Comparison of ENCODE assay signal across 8 mouse cellular contexts in the genomic region with DNA sequence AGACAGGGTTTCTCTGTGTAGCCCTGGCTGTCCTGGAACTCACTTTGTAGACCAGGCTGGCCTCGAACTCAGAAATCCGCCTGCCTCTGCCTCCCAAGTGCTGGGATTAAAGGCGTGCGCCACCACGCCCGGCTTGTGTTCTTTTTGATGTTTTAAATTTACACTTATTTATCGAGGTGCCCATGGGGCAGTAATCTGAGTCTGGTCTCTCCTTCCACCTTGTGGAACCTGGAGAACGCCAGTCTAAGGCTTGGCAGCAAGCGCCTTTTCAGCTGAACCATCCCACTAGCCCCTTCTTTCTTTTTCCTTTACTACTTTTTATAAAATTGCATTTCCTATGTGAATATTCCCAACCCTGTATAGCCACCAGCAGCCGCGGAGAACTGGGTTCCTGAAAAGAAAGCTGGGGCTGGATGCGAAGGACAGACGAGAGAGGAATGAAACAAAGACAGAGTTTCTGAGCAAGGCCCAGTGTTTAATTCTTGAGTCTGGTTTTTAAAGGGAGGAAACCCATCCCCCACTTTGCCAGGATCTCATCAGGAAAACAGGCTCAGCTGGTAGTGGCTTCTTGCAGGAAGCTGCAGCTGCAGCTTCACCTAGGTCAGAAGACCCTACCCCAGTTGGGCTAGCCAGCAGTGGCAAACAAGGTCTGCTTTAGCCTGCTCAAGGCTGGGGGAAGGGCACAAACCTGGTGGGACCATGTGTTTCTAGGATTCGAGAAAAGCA. TPM values are rescaled to one million over a fixed set of nuclear protein-coding genes. Genes with fewer than 3 reads are reported as not detected.
DNase-seq lines count a peak whose midpoint lies in the region; ATAC-seq and TF ChIP-seq lines count a peak whose summit lies in the region.

No protein-coding gene starts in this region.

- peaks cover 5% of the 10 kb centered on the region for H3K36me3 ChIP-seq in erythroblast, embryonic 14.5 days (ENCODE audit: control insufficient read depth)
- H3K36me3 ChIP-seq in hindbrain, embryonic 15.5 days: peaks cover 8% of the 10 kb centered on the region
- H3K36me3 ChIP-seq in liver, postnatal 0 days (replicated peaks; ENCODE audit: insufficient read depth, low read length): 0 out of 2 replicates have a peak, but pooled peaks cover 2% of the 10 kb centered on the region
- H3K36me3 ChIP-seq in thymus, adult 2 months (ENCODE audit: control insufficient read depth, insufficient read depth, low read length): no peaks in the 10 kb centered on the region

- ATAC-seq in erythroblast, adult 5-6 weeks (replicated peaks; ENCODE audit: low FRiP score, poor library complexity, severe bottlenecking): no peak
- ATAC-seq in hindbrain, embryonic 15.5 days (ENCODE audit: low FRiP score, low read depth): no peak
- ATAC-seq in liver, postnatal 0 days: no peak

- WGBS in hindbrain, embryonic 15.5 days: 38% methylated on average over 14 of the region's 14 CpGs
- WGBS in liver, postnatal 0 days (ENCODE audit: insufficient replicate concordance): 25% methylated on average over 14 of the region's 14 CpGs
- WGBS in thymus, adult 2 months: 9% methylated on average over 14 of the region's 14 CpGs

- peaks cover 9% of the 10 kb centered on the region; the same call in 1 of the 2 replicates for H3K27me3 ChIP-seq in erythroblast, embryonic 14.5 days (ENCODE audit: control insufficient read depth)
- H3K27me3 ChIP-seq in hindbrain, embryonic 15.5 days: no peaks in the 10 kb centered on the region
- no peaks in the 10 kb centered on the region for H3K27me3 ChIP-seq in liver, postnatal 0 days (ENCODE audit: insufficient read depth, low read length)
- no peaks in the 10 kb centered on the region for H3K27me3 ChIP-seq in thymus, adult 2 months (ENCODE audit: control insufficient read depth, insufficient read depth, low read length)

- peak overlapping the region; percentile 89 for H3K9ac ChIP-seq in hindbrain, embryonic 15.5 days
- peak overlapping the region; percentile 91 for H3K9ac ChIP-seq in liver, postnatal 0 days (replicated peaks)

- peak overlapping the region; percentile 72 for H3K4me2 ChIP-seq in hindbrain, embryonic 15.5 days
- peak overlapping the region; percentile 84 for H3K4me2 ChIP-seq in liver, postnatal 0 days (ENCODE audit: low read depth, low read length)

- H3K4me1 ChIP-seq in erythroblast, embryonic 14.5 days (ENCODE audit: control insufficient read depth): peaks cover 26% of the 10 kb centered on the region
- peaks cover 17% of the 10 kb centered on the region for H3K4me1 ChIP-seq in hindbrain, embryonic 15.5 days (replicated peaks)
- H3K4me1 ChIP-seq in liver, postnatal 0 days (ENCODE audit: insufficient read depth): peaks cover 21% of the 10 kb centered on the region
- peaks cover 5% of the 10 kb centered on the region for H3K4me1 ChIP-seq in thymus, adult 2 months (replicated peaks; ENCODE audit: control insufficient read depth, insufficient read depth, low read length)

- no peak for TF ChIP-seq CTCF in liver, postnatal 0 days (IDR thresholded peaks at IDR 0.05; ENCODE audit: low read depth)
- no peak for TF ChIP-seq CTCF in thymus, adult 2 months (IDR thresholded peaks at IDR 0.05; ENCODE audit: borderline replicate concordance, control insufficient read depth, extremely low read depth, insufficient read depth, low read length, poor library complexity)

- TF ChIP-seq POLR2A in thymus, adult 2 months (IDR thresholded peaks at IDR 0.05; ENCODE audit: control insufficient read depth, extremely low read depth, insufficient read depth, low read length, poor library complexity): no peak

- no peak for TF ChIP-seq EP300 in liver, postnatal 0 days (IDR thresholded peaks at IDR 0.05; ENCODE audit: low read depth)

- H3K9me3 ChIP-seq in erythroblast, embryonic 14.5 days (ENCODE audit: control insufficient read depth, low read length): no peaks in the 10 kb centered on the region
- H3K9me3 ChIP-seq in hindbrain, embryonic 15.5 days: no peaks in the 10 kb centered on the region
- no peaks in the 10 kb centered on the region; the same call in 1 of the 2 replicates for H3K9me3 ChIP-seq in liver, postnatal 0 days (ENCODE audit: low read length)

- peak overlapping the region; percentile 77 for H3K4me3 ChIP-seq in erythroblast, embryonic 14.5 days (replicated peaks)
- H3K4me3 ChIP-seq in hindbrain, embryonic 15.5 days: peak overlapping the region; percentile 88
- H3K4me3 ChIP-seq in liver, postnatal 0 days (ENCODE audit: low read depth, low read length): peak overlapping the region; percentile 96
- peak overlapping the region; percentile 64 for H3K4me3 ChIP-seq in thymus, adult 2 months (ENCODE audit: control insufficient read depth, insufficient read depth, low read length)

- H3K27ac ChIP-seq in hindbrain, embryonic 15.5 days (replicated peaks): peak overlapping the region; percentile 92
- peak overlapping the region; percentile 87 for H3K27ac ChIP-seq in liver, postnatal 0 days (ENCODE audit: low read depth)
- H3K27ac ChIP-seq in thymus, adult 2 months (ENCODE audit: control insufficient read depth, insufficient read depth, low read length): no peak overlapping the region

- peak; percentile 16 for DNase-seq in CD4-positive helper T cell, adult 2 months (ENCODE audit: low read depth, low spot score)
- DNase-seq in embryo, embryonic 11 days: peak; percentile 33
- DNase-seq in liver, postnatal 0 days: no peak
- DNase-seq in thymus, adult 2 months: peak; percentile 30
- DNase-seq in frontal cortex, postnatal 25 days (ENCODE audit: low spot score in 2 of 2): no peak

RNA-seq across cellular contexts. Expression of a gene that starts 0.8 kb away (rescaled TPM):
- polyA plus RNA-seq in erythroblast, embryonic 14.5 days (2012): 0.03 and 0.12 TPM in 2 replicates
- total RNA-seq in erythroblast, adult 5-6 weeks (2015; ENCODE audit: low replicate concordance): 11.7 and 15.8 TPM in 2 replicates
- total RNA-seq in erythroblast, adult 5-6 weeks (2017; ENCODE audit: low replicate concordance): 8.6 and 9.1 TPM in 2 replicates
- 18.1 and 19.2 TPM in 2 replicates for polyA plus RNA-seq in hindbrain, embryonic 15.5 days (2015; fragmentation: Nextera tagmentation; extraction: Ambion mirVana)
- 5.0 and 5.6 TPM in 2 replicates for polyA plus RNA-seq in liver, postnatal 0 days (2015; fragmentation: Nextera tagmentation; extraction: Ambion mirVana)
- 7.4 and 7.9 TPM in 2 replicates for polyA plus RNA-seq in thymus, adult 2 months (2012; rRNA removed)

RNA-seq across cellular contexts. Expression of a gene that starts 43.2 kb away (rescaled TPM):
- polyA plus RNA-seq in erythroblast, embryonic 14.5 days (2012): 0.19 TPM in 2 replicates
- 9.2 and 10.4 TPM in 2 replicates for total RNA-seq in erythroblast, adult 5-6 weeks (2015; ENCODE audit: low replicate concordance)
- total RNA-seq in erythroblast, adult 5-6 weeks (2017; ENCODE audit: low replicate concordance): 5.5 and 6.8 TPM in 2 replicates
- 31.5 and 32.9 TPM in 2 replicates for polyA plus RNA-seq in hindbrain, embryonic 15.5 days (2015; fragmentation: Nextera tagmentation; extraction: Ambion mirVana)
- polyA plus RNA-seq in liver, postnatal 0 days (2015; fragmentation: Nextera tagmentation; extraction: Ambion mirVana): 4.1 and 5.2 TPM in 2 replicates
- polyA plus RNA-seq in thymus, adult 2 months (2012; rRNA removed): 2.5 and 3.3 TPM in 2 replicates

RNA-seq across cellular contexts. Expression of a gene that starts 43.2 kb away (rescaled TPM):
- polyA plus RNA-seq in erythroblast, embryonic 14.5 days (2012): 0.02 TPM in 1 of 2 replicates, not detected in the other
- 2.1 TPM in 1 of 2 replicates, not detected in the other for total RNA-seq in erythroblast, adult 5-6 weeks (2015; ENCODE audit: low replicate concordance)
- 2.0 and 3.3 TPM in 2 replicates for total RNA-seq in erythroblast, adult 5-6 weeks (2017; ENCODE audit: low replicate concordance)
- polyA plus RNA-seq in hindbrain, embryonic 15.5 days (2015; fragmentation: Nextera tagmentation; extraction: Ambion mirVana): 14.2 and 16.7 TPM in 2 replicates
- polyA plus RNA-seq in liver, postnatal 0 days (2015; fragmentation: Nextera tagmentation; extraction: Ambion mirVana): 0.54 and 0.61 TPM in 2 replicates
- 1.5 and 1.7 TPM in 2 replicates for polyA plus RNA-seq in thymus, adult 2 months (2012; rRNA removed)

RNA-seq across cellular contexts. Expression of a gene that starts 57.8 kb away (rescaled TPM):
- polyA plus RNA-seq in erythroblast, embryonic 14.5 days (2012): 0.16 and 0.19 TPM in 2 replicates
- 15.3 and 25.2 TPM in 2 replicates for total RNA-seq in erythroblast, adult 5-6 weeks (2015; ENCODE audit: low replicate concordance)
- 7.7 and 10.3 TPM in 2 replicates for total RNA-seq in erythroblast, adult 5-6 weeks (2017; ENCODE audit: low replicate concordance)
- polyA plus RNA-seq in hindbrain, embryonic 15.5 days (2015; fragmentation: Nextera tagmentation; extraction: Ambion mirVana): 0.40 and 1.1 TPM in 2 replicates
- 4.8 and 5.8 TPM in 2 replicates for polyA plus RNA-seq in liver, postnatal 0 days (2015; fragmentation: Nextera tagmentation; extraction: Ambion mirVana)
- 10.9 and 13.9 TPM in 2 replicates for polyA plus RNA-seq in thymus, adult 2 months (2012; rRNA removed)

Comparison
In these comparisons a context has a peak if more than half of its experiments do, and no peak if none do; other contexts are left out.
1. DNase-seq: peak in CD4-positive helper T cell, adult 2 months (single experiment), embryo, embryonic 11 days (single experiment) and thymus, adult 2 months (single experiment); none in liver, postnatal 0 days (single experiment) and frontal cortex, postnatal 25 days (0 of 2).
2. Peak in every context shown above with its lines, with median percentiles within 50 percentile points of each other: H3K4me3 ChIP-seq.